Mouse (Mus musculus) limb, embryonic 15.5 days (tissue): ENCODE data around the gene 1110017D15Rik. TPM values are rescaled to one million over a fixed set of nuclear protein-coding genes. Genes with fewer than 3 reads are reported as not detected.

Experiments used
- ATAC-seq: fragments of 200-750 bp; cut with Nextera tagmentation; 2 replicates; pipeline ENCODE4 v1.8.0; 2017; ENCODE audit warnings: low read depth, moderate TSS enrichment; ENCODE audit not compliant: insufficient number of reproducible peaks, low FRiP score, low TSS enrichment
- H3K27ac ChIP-seq: fragments of 300-500 bp; sonication (generic); 2 replicates; pipeline ENCODE4 v1.5.1; 2015; ENCODE audit warnings: moderate library complexity, mild to moderate bottlenecking, inconsistent platforms
- H3K27me3 ChIP-seq: fragments of 300-500 bp; sonication (generic); 2 replicates; pipeline ENCODE4 v1.6.1; 2015; ENCODE audit warnings: inconsistent platforms
- H3K36me3 ChIP-seq: fragments of 300-500 bp; sonication (generic); 2 replicates; pipeline ENCODE4 v1.6.1; 2015; ENCODE audit warnings: inconsistent platforms
- H3K4me1 ChIP-seq: fragments of 300-500 bp; sonication (generic); 2 replicates; pipeline ENCODE4 v1.6.1; 2015; ENCODE audit warnings: inconsistent platforms
- H3K4me2 ChIP-seq: fragments of 300-500 bp; sonication (generic); 2 replicates; pipeline ENCODE4 v1.6.1; 2015; ENCODE audit warnings: mild to moderate bottlenecking, inconsistent platforms
- H3K4me3 ChIP-seq: fragments of 300-500 bp; sonication (generic); 2 replicates; pipeline ENCODE4 v1.5.1; 2015; ENCODE audit warnings: mild to moderate bottlenecking, inconsistent platforms
- H3K9ac ChIP-seq: fragments of 300-500 bp; sonication (generic); 2 replicates; pipeline ENCODE4 v1.6.1; 2015; ENCODE audit warnings: inconsistent platforms
- H3K9me3 ChIP-seq: fragments of 300-500 bp; sonication (generic); 2 replicates; pipeline ENCODE4 v1.6.1; 2016; ENCODE audit warnings: inconsistent platforms
- WGBS: fragments of 180-500 bp; shearing (Covaris S2); methylation state at CpG from one replicate; pipeline ENCODE4 v1.1.7; 2015; 5-methylcytosine and 5-hydroxymethylcytosine counted together
- polyA plus RNA-seq: library from polyadenylated mRNA; unstranded; fragments of >200 nt; fragmentation: Nextera tagmentation; extraction: Ambion mirVana; gene quantifications from 2 replicates; pipeline ENCODE4 v1.2.1, GENCODE M21; 2015

The 1110017D15Rik gene
- polyA plus RNA-seq, 1 experiment from 2014 or later: 0.88 TPM

DNA sequence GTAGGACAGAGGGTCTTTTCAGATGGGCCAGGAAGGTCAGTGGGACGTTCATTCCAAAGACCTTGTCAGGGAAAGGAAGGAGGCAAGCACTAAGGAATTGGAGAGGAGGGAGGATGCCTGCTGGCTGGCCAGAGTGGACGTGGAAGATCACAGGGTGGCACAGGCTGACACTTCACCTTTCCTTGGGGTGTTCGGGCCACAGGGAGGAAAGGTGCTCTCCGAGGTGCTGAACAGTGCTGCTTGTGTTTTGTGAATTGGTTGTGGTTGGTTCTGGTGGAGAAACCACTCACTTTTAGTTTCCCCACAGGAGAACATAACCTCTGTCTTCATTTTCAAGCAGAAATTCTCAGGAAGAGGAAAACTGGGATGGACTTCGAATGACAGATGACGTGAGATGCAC is 15.3 kb upstream of the 1110017D15Rik start:
- Histone ChIP-seq H3K9ac (no peak overlapping the region), H3K36me3 (no peaks in the 10 kb centered on the region), H3K4me1 (no peaks in the 10 kb centered on the region), H3K27ac (no peak overlapping the region), H3K4me3 (no peak overlapping the region), H3K27me3 (0 out of 2 replicates have a peak, but pooled peaks cover 13% of the 10 kb centered on the region), H3K4me2 (no peak overlapping the region), H3K9me3 (no peaks in the 10 kb centered on the region)
- ATAC-seq: no peak
- WGBS: 25% methylated on average over 6 of the region's 6 CpGs

DNA sequence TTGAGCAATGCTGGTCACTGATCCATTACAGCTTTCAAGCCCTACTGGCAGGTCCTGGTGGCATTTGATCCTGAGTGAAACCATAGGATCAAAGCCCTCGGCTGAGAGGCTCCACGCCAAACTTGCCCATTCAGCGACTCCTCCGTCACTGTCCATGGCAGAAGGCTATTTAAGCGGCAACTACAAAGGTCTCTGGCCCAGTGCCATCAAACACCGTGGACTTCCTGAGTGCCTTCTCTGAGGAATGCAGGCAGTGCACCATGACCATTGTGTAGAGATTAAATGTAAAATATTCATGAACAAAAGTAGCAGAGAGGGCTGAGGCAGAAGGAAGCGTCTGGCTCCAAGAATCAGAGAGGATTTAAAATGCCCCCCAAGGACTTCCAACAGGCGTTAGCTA is 10.9 kb upstream of the 1110017D15Rik start:
- Histone ChIP-seq H3K4me3 (no peak overlapping the region), H3K4me2 (no peak overlapping the region), H3K9ac (no peak overlapping the region), H3K36me3 (no peaks in the 10 kb centered on the region), H3K9me3 (no peaks in the 10 kb centered on the region), H3K27ac (no peak overlapping the region), H3K4me1 (no peaks in the 10 kb centered on the region), H3K27me3 (peaks cover 39% of the 10 kb centered on the region)
- ATAC-seq: no peak
- WGBS: 23% methylated on average over 8 of the region's 8 CpGs

DNA sequence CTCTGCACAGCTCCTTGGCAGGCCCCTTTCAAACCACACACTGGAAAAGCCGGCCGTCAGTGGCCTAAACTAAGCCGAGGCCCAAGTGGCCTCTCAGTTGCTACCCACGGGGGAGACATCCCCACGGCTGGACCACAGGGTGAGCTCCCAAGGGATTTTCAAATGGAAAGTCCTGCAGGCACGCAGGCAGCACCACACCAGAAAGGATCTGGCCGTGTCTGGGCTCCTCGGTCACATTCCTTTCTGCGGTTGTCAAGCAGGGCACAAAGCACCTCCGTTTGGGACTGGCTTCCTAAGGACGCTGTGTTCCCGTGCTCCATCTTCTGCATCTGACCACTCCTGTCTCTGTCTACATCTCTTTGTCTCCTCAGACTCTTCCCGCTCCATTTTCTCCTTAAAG is 9.9 kb upstream of the 1110017D15Rik start:
- Histone ChIP-seq H3K4me1 (no peaks in the 10 kb centered on the region), H3K36me3 (no peaks in the 10 kb centered on the region), H3K9ac (no peak overlapping the region), H3K4me2 (no peak overlapping the region), H3K27ac (no peak overlapping the region), H3K9me3 (no peaks in the 10 kb centered on the region), H3K27me3 (peaks cover 43% of the 10 kb centered on the region), H3K4me3 (no peak overlapping the region)
- 52% methylated on average over 13 of the region's 13 CpGs for WGBS
- no peak for ATAC-seq

DNA sequence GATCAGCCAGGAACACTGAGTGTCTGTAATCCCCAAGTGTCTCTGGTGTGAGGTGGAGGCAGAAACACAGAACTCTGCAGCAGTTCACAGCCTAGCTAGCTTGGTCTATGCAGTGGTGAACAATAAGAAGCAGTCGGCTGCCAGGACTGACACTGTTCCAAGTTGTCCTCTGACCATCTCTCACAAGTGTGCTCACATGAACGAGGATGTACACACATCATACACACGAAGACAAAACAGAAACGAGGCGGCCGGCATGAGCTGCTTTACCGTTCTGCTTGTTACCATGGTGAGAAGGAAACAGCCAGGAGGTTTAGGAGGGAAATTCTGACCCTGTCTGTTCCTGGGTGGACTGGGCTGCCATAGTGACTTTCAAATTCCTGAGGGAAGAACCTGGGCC is 9.4 kb upstream of the 1110017D15Rik start:
- 68% methylated on average over 7 of the region's 7 CpGs for WGBS
- H3K27ac ChIP-seq: no peak overlapping the region
- no peak overlapping the region for H3K9ac ChIP-seq
- H3K27me3 ChIP-seq: peaks cover 48% of the 10 kb centered on the region
- H3K4me1 ChIP-seq: no peaks in the 10 kb centered on the region
- no peak for ATAC-seq
- no peak overlapping the region for H3K4me3 ChIP-seq
- no peak overlapping the region for H3K4me2 ChIP-seq
- no peaks in the 10 kb centered on the region for H3K9me3 ChIP-seq
- no peaks in the 10 kb centered on the region for H3K36me3 ChIP-seq

DNA sequence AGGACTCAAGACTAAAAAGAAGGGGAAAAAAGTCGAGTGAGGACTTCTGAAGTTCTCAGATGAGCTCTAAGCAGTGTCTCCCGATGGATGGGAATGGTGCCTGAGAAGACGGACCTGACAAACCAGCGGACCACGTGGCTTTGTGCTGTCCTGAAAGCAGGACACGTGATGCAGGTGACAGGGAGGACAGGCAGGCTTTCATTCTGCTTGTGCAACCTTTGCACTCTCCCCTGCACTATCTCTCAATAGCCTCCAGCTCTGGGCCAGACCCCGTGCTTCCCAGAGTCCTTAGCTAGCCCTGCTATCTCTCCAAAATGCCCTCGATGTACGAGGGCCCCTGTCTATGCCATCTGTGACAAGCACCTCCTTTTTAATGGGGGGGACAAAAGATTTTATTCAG is 7.7 kb upstream of the 1110017D15Rik start:
- H3K9me3 ChIP-seq: no peaks in the 10 kb centered on the region
- no peak overlapping the region for H3K4me3 ChIP-seq
- no peak for ATAC-seq
- WGBS: 66% methylated on average over 9 of the region's 9 CpGs
- no peaks in the 10 kb centered on the region for H3K4me1 ChIP-seq
- no peak overlapping the region for H3K9ac ChIP-seq
- H3K36me3 ChIP-seq: no peaks in the 10 kb centered on the region
- peaks cover 48% of the 10 kb centered on the region for H3K27me3 ChIP-seq
- H3K27ac ChIP-seq: no peak overlapping the region
- no peak overlapping the region for H3K4me2 ChIP-seq

DNA sequence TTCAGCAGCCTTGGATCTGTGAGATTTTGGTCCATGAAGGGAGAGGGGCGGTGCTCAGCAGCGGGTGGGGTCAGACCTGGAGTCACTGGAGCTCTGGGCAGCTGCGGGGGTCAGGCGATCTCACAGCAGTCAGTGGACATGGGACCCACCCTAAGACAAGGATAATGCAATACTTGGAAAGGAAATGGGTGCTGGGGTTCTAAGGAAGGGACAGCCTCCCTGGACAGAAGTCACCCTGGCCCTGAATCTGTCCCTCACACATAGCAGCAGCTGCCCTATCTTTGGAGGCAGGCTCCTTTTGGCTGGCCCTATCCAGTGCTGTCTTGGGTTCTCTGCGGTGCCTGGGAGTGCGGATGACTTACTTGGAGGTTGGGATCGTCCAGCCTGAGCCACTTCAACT is 6.7 kb upstream of the 1110017D15Rik start:
- Histone ChIP-seq H3K27ac (no peak overlapping the region), H3K9me3 (no peaks in the 10 kb centered on the region), H3K4me1 (no peaks in the 10 kb centered on the region), H3K9ac (no peak overlapping the region), H3K4me3 (no peak overlapping the region), H3K27me3 (peaks cover 54% of the 10 kb centered on the region), H3K36me3 (no peaks in the 10 kb centered on the region), H3K4me2 (no peak overlapping the region)
- ATAC-seq: no peak
- WGBS: 76% methylated on average over 7 of the region's 7 CpGs

DNA sequence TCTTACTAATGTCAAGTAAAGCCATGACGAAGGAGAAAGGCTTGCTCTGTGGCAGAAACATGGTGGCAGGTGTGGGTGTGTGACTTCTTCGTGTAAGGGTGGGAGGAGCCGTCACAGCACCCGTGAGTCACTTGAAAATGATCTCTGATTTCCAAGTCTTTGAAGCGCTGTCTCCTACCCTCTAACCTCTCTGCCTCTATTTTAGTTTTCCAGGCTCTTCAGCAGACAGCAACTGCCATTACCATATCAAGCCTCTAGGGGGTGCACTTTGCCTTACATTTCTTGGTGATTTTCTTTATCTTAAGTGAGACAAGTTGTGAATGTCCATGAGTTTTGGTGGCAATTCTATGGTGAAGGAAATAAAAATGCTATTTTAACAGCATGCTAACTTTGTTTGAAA is 5.7 kb upstream of the 1110017D15Rik start:
- no peaks in the 10 kb centered on the region for H3K9me3 ChIP-seq
- H3K4me3 ChIP-seq: no peak overlapping the region
- H3K36me3 ChIP-seq: no peaks in the 10 kb centered on the region
- no peaks in the 10 kb centered on the region for H3K4me1 ChIP-seq
- no peak for ATAC-seq
- WGBS: 41% methylated on average over 5 of the region's 5 CpGs
- H3K4me2 ChIP-seq: no peak overlapping the region
- H3K27me3 ChIP-seq: peaks cover 49% of the 10 kb centered on the region
- no peak overlapping the region for H3K9ac ChIP-seq
- H3K27ac ChIP-seq: no peak overlapping the region

DNA sequence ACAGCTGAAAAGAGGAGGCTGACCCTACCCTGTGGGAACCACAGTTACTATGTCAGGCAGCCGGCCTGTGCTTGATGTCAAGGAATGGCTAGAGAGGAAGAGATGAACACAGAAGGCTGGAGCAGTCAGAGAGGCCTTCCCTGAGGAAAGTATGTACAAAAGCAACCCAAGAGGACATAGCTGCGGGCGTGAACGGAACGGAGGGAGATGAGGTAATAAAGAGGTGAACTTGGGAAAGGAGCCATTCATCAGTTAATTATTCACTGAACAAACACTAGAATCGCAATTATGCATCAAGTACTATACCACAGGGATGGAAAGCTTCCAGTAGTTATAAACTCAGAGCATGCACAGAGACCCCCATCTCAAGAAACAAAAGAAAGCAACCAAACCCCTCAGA is 5.0 kb upstream of the 1110017D15Rik start:
- peaks cover 45% of the 10 kb centered on the region for H3K27me3 ChIP-seq

DNA sequence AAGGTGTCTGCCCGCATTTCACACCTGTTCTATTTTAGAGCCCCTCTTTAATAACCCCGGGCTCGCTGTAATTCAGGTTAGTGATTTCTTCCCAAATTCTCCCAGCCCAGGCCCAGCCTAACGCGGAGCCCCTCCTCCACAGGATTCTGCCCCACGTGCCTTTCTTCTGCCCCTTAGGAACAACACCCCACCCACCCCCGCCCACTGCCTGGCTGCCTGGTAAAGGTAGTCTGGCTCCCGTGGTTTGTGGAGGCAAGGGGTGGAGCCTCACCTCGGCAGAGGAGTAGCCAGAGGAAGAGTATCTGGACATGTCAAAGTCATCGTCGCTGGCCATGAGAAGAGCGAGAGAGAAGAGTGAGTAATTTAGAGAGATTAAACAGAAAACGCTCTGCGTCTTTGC is 3.5 kb upstream of the 1110017D15Rik start:
- Histone ChIP-seq H3K27ac (no peak overlapping the region), H3K9me3 (no peaks in the 10 kb centered on the region), H3K9ac (no peak overlapping the region), H3K4me2 (no peak overlapping the region), H3K4me1 (no peaks in the 10 kb centered on the region), H3K4me3 (no peak overlapping the region), H3K27me3 (peaks cover 36% of the 10 kb centered on the region), H3K36me3 (no peaks in the 10 kb centered on the region)
- 31% methylated on average over 14 of the region's 14 CpGs for WGBS
- no peak for ATAC-seq

More for the DNA sequence above, 5.0 kb upstream of the 1110017D15Rik start:
- H3K4me1 ChIP-seq: no peaks in the 10 kb centered on the region
- ATAC-seq: no peak
- no peaks in the 10 kb centered on the region for H3K36me3 ChIP-seq
- whole genome bisulfite sequencing: 76% methylated on average over 6 of the region's 6 CpGs
- H3K4me2 ChIP-seq: no peak overlapping the region
- no peak overlapping the region for H3K27ac ChIP-seq
- no peaks in the 10 kb centered on the region for H3K9me3 ChIP-seq
- no peak overlapping the region for H3K4me3 ChIP-seq
- no peak overlapping the region for H3K9ac ChIP-seq

DNA sequence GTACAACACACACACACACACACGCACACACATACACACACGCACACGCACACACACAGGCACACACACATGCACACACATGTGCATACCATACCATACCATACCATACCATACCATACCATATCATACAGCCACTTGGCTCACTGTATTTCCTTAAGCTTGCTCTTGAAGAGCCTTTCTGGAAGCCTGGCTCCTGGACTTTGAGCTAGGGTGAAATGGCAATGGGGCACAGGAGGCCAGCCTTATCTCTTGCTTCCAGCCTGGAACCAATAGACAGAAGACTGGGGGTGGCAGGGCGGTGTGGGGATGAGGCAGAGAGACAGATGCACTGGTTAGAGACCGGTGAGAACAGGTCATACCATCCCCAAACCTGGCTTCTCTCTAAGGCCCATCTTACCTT is 2.1 kb upstream of the 1110017D15Rik start:
- H3K27me3 ChIP-seq: peaks cover 28% of the 10 kb centered on the region
- H3K4me2 ChIP-seq: no peak overlapping the region
- H3K4me3 ChIP-seq: no peak overlapping the region
- no peaks in the 10 kb centered on the region for H3K36me3 ChIP-seq
- 90% methylated on average over 5 of the region's 5 CpGs for WGBS
- no peak for ATAC-seq
- no peak overlapping the region for H3K27ac ChIP-seq
- no peaks in the 10 kb centered on the region for H3K9me3 ChIP-seq
- no peak overlapping the region for H3K9ac ChIP-seq
- no peaks in the 10 kb centered on the region for H3K4me1 ChIP-seq

DNA sequence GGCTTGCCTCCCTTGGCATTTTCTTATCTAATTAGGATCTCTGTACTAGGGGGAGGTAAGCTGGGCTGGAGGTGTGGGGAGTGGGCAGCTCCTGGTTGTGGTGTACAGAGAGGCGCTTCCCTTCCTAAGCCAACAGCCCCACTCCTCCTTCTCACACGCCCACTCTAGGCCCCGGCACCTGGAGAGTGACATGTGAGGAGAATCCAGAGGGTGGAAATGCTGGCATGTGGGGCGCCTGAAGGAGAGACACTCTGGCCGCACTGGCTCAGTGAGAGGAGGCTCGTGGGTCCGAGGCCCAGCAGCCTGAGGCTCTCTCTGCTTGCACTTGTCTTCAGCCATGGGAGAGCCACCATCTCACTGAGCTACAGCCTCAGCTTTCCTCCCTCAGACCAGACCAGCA is 1.2 kb upstream of the 1110017D15Rik start:
- no peak overlapping the region for H3K9ac ChIP-seq
- H3K4me1 ChIP-seq: peaks cover 5% of the 10 kb centered on the region
- H3K27ac ChIP-seq: no peak overlapping the region
- ATAC-seq: no peak
- no peak overlapping the region for H3K4me2 ChIP-seq
- no peaks in the 10 kb centered on the region for H3K36me3 ChIP-seq
- WGBS: 62% methylated on average over 7 of the region's 7 CpGs
- peaks cover 22% of the 10 kb centered on the region for H3K27me3 ChIP-seq
- H3K4me3 ChIP-seq: no peak overlapping the region
- H3K9me3 ChIP-seq: no peaks in the 10 kb centered on the region

DNA sequence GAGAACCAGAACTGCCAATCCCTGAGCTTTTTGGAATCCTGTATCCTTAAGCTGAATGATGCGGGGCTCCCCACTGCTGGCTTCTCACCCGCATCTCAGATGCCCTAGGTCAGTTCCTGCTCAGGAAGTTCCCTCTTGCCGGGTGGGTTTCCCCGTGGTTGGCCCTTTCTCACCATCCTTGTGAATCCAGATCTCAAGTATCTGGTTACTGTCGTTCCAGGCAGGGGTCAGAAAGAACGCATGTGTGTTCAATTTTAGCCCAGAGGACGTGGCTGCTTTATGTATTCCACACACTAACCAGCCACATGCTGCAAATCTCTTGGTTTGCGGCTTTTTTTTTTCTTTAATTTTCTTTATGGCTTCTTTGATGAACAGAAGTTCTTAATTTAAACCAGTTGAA is 3.4 kb downstream of the 1110017D15Rik start:
- H3K4me1 ChIP-seq: peaks cover 8% of the 10 kb centered on the region
- H3K9ac ChIP-seq: no peak overlapping the region
- H3K36me3 ChIP-seq: no peaks in the 10 kb centered on the region
- no peak overlapping the region for H3K4me3 ChIP-seq
- WGBS: 9% methylated on average over 8 of the region's 8 CpGs
- H3K27ac ChIP-seq: peak overlapping the region; percentile 3; the same call in 1 of the 2 replicates
- H3K9me3 ChIP-seq: no peaks in the 10 kb centered on the region
- H3K4me2 ChIP-seq: no peak overlapping the region
- H3K27me3 ChIP-seq: 0 out of 2 replicates have a peak, but pooled peaks cover 11% of the 10 kb centered on the region
- ATAC-seq: no peak

DNA sequence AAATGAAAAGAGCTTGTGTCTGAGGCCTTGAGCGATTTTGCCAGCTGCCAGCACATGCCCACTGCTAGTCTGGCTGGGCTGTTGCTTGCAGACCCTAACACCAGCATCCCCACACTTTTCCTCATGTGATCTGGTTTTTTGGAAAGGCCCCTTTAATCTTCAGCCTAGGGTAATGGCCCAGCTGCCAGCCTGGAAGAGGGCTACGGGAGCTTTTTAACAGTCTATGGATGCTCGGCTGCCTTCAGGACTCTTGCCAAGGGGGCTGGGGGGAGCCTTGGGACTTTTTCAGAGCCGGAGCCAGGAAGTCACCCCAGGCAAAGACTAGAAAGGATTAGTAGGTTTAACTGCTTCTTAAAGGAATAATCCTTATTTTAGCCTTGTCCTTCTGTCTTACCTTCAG is 3.8 kb downstream of the 1110017D15Rik start:
- H3K4me2 ChIP-seq: no peak overlapping the region
- peak overlapping the region; percentile 3; the same call in 1 of the 2 replicates for H3K27ac ChIP-seq
- H3K9ac ChIP-seq: no peak overlapping the region
- ATAC-seq: no peak
- no peaks in the 10 kb centered on the region for H3K36me3 ChIP-seq
- no peak overlapping the region for H3K4me3 ChIP-seq
- WGBS: 15% methylated on average over 4 of the region's 4 CpGs
- H3K4me1 ChIP-seq: peaks cover 8% of the 10 kb centered on the region
- H3K27me3 ChIP-seq: peaks cover 15% of the 10 kb centered on the region
- no peaks in the 10 kb centered on the region for H3K9me3 ChIP-seq
